Mouse (Mus musculus): ENCODE results near the gene Galnt18.
A peak's percentile ranks its signal among the peaks of the same experiment; 100 is the strongest.

Gene Galnt18

DNA sequence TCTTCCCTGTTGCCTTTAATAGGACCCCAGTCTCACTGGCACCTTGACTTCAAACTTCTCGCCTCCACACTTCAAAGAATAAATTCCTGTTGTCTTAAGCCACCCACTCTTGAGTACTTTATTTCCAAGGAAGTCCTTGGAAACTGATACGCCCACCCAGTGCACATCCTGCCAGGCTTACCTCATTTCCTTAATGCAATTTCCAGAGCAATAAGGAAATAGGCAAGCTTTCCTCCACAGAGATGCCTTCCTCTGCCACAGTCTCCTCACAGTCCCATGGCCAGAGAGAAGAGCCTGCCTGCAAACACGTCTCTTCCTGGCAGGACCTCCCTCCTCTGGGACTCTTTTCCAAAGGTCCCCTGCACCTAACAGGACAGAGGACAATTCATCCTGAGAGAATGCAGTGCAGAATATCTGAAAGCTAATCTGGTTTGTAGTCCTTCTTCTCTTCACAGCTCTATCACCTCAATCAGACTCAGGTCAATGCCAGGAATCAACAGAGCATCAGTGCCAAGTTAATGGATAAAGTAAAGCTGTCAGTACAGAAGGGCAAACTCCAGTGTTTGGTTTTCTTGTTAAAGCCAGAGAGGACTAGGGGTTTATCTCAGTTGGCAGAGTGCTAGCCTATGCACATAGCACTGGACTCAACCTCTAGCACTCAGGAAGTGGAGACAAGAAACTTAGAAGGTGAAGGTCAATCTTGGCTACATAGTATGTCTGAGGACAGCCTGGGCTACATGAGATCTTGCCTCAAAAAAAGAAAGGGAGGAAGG, 65.8 kb downstream of the Galnt18 start:
- DNase-seq (ENCODE audit: low spot score in 2 of 2), result no peak

DNA sequence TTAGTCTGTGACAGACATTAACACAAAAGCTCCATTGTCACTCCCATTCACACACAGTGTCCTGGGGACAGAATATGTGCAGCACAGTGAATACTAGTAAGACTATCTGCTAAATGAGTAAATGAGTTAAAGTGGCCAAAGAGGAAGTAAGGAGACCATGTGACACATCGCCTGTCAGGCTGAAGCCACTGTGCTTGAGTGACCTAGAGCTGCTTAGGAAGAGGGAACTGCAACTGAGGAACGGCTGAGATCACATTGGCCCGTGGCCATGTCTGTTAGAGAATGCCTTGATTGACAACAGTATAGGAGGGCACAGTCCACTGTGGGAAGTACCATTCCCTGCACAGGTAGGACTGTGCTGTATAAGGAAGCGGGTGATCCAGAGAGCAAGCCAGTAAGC, 67.0 kb downstream of the Galnt18 start:
- no peak for DNase-seq (ENCODE audit: low spot score in 2 of 2)

DNA sequence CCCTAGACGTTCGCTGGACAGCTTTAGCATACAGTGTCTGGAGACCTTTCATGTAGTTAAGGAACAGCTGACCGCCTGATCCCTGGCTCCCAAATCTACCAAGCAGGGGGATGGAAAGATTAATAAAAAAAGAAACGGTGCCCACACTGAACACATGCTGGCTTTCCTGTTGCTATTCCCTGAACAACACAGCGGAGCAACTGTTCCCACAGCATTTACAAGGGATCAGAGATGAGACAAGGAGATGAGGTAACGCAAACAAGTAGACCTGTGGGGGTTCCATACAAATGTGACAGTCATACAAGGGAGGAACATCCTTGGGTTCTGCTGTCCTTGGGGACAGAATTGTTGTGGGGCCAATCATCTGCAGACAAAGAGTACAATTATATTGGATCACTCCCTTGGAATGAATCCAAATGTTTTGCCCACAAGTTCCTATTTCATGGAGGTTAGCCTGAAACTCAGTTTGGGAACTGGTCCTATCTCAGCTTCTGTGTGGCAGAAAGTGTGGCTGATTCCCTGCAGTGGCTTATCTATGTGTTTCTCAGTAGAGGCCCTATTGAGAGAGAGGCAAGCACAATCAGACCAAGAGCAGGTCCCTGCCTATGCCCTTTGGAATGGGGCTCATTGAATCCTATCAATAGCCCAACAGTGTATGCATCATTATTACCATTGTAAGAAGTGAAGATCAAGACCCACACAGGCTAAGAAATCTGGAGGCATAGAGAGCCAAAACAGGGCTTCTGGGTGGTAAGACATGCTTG, 68.5 kb downstream of the Galnt18 start:
- no peak for DNase-seq (ENCODE audit: low spot score in 2 of 2)

DNA sequence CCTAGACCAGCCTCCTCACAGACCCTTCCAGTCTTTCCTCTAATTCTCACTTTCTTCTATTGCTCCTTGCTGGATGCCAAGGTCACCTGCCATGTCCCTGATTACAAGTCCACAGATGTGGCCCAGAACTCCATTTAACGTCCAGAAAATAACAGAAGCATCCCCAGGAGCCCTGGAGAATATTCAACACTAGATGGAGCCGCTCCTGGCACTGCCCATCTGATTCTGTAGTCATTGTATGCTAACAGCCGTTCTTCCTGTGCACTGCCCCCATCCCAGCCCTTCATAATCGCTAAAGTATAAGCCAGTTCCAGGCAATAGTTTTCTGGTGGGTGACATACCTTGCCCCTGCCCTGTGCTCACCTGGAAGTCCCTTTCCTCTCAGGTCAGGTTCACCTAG, 69.5 kb downstream of the Galnt18 start:
- no peak for DNase-seq (ENCODE audit: low spot score in 2 of 2)

DNA sequence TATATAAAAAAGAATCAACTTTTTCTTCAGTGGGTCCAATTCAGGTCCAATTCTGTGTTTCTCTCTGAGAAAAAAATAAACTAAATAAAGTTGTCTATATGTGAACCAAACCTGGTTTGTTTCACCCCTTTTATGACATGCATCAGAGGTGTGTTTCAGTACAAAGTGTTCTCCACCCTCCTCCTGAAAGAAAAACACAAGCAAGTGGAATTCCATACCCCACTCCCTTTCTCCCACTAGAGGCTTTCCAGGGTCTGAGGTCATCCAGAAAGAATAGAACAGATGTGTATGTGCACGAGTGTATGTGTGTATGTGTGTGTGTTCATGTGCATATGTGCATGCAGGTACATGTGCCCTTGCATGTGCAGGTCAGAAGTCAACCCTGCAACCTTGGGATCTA, 71.2 kb downstream of the Galnt18 start:
- DNase-seq (ENCODE audit: low spot score in 2 of 2), result no peak

DNA sequence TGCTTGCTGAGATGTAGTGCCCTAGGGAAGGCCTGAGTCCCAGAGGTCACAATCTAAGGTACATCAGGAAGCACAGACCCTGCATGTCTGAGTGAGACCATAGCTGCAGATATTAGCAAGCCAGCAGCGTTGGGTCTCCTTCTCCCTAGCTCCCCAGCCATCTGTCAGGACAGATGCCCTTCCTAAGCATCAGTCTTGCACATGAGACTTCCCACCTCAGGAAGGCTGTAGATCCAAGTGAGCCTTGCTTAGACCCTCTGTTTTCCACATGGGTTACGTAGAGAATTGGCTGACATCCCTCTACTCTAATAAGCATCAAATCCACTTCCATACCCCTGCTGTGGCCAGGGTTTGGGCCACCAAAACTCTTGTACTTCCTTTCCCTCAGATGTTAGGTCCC, 76.8 kb downstream of the Galnt18 start:
- DNase-seq (ENCODE audit: low spot score in 2 of 2), result no peak

DNA sequence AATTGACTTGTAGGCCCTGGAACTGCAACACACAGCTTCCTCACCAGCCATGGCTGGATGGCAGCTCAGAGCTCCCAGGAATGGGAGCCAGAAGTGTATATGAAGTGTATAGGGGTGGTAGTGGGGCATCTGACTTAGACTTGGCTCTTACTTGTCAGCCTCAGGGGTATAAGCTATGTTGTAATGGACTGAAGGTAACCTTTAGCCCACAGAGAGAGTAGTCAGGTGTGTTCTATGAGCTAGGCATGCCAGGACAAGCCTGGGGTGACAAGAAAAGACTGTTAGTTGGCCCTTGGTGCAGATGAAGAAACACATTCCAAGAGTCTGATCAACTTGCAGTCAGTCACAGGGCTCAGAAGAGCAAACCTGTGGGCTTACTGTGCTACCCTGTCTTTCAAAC, 78.0 kb downstream of the Galnt18 start:
- DNase-seq (ENCODE audit: low spot score in 2 of 2), result no peak

DNA sequence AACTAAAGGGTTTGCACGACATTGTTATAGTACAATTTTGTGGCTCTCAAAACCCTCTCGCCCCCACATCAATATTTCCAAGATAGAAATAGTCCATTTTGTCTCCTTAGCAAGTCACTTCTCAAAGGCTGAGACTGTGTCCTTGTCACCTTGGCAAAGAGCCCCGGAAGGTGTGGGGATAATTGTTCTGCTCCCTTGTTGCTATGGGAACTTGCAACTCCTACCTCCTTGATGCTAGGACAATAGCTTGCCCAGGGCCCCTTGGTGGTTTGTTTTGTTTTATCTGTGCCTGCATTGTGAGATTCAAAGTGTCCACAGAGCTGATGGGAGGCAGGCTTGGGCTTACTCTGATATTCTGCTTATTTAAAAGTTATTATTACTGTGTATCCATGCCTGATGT, 80.3 kb downstream of the Galnt18 start:
- no peak for DNase-seq (ENCODE audit: low spot score in 2 of 2)

DNA sequence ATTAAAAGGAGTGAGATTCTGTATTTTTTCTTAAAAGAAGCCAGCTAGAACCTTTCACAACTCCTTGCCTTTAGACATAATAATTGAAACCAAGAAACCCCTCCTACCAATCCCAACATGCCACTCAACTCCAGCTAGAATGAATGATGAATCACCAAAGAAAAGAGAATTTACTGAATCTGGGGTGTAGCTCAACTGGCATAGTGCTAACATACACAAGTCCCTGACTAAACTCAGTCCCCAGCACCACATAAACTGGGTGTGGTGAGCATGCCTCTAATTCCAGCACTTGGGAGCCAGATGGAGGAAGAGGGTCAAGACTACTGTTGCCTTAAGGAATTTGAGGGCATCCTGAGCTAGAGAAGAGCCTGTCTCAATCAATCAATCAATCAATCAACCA, 83.6 kb downstream of the Galnt18 start:
- DNase-seq (ENCODE audit: low spot score in 2 of 2), result no peak

DNA sequence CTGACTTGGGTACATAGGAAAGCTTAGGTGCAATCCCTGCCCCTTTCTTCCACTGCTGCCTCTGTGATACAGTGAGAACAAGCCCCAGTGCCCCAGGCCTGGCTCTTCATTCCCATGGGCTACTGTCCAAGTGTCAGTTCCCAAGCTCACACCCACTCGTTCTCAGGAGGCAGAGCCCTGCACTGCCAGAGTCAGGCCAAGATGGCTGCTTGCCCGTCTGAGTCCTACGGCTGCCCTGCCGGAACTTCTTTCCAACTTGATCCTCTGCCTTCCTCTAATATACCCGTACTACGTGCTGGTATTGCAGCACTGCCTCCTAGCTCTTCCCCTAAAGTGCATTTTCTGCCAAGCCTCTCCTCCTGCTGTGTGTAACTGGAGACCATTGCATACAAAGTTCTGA, 85.5 kb downstream of the Galnt18 start:
- DNase-seq (ENCODE audit: low spot score in 2 of 2), result no peak

DNA sequence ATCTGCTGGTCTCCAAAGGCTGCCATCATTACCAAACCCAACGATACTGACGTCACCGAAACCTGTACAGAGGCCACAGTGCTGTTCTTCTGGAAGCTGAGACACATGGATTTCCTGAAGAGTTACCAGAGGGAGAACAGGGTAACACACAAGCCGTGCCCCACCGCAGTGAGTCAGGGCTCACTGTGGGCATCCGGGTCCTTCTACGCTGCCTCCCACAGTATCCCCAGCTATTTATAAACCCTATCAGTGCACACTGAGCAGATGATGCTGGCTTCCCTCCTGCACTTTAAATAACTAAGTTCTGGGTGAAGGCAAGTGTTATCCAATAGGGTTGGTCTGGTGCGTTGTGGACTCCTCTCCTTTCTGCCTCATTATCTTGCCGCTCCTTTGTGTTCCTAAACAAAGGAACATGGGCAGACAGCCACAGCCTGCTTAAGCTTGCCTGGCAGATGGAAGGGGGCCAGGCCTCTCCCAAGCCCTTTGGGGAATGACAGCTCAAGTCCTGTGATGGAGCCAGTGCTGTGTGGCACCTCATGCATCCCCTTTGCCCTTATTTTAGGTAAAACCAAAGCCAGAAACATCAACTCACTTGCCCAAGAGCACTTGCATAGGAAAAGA, 87.0 kb downstream of the Galnt18 start:
- DNase-seq (ENCODE audit: low spot score in 2 of 2), result peak; percentile 48 to 61

DNA sequence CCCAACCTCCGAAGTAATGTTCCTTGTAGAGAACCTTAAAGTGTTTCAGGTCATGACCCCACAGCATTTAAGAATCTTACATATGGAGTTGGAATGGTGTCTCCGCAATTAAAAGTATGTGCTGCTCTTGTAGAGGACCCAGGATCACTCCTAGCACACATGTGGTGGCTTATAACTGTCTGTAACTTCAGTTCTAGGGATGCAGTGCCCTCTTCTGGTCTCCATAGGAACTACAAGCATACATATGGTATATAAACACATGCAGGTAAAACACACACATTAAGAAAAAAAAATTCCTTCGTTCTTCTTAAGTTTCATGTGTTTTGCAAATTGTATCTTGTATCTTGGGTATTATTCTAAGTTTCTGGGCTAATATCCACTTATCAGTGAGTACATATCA, 99.7 kb downstream of the Galnt18 start:
- no peak for DNase-seq (ENCODE audit: low spot score in 2 of 2)

DNA sequence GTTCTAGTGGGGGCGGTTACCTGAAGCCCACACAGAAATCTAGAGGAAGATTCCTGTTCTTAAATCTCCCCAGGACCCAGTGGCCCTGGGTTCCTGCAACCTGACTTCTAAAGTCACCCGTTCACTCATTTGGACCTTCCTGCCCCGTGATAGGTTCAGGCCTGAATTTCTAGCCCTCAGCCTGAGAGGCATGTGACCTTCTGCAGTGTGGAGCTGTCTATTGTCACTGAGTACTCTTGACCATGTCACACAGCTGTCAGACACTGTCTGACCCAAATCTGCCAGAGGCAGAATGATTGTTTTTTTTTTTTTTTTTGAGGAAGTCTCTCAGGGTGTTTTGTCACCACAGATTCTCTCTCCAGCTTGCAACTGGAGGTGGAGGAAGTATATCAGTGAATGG, 103.3 kb downstream of the Galnt18 start:
- DNase-seq (ENCODE audit: low spot score in 2 of 2), result no peak

DNA sequence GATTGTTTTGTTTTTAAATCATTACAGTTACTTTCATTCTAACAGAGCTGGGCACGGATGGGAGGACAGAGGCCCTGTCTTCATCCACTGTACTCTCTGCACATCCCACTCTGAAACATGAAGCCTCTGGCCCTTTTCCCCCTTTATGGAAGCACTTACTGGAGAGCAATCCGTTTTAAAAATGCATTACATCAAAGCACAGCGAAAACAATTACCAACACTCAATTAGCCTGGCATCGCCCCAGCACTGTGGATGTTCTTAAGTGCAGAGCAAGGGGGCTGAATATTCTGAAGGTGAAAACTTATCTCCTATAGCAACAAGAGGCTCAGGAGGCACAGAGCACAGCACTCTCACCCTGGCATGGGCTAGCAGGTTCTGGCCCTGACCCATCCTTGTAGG, 107.3 kb downstream of the Galnt18 start:
- no peak for DNase-seq (ENCODE audit: low spot score in 2 of 2)

DNA sequence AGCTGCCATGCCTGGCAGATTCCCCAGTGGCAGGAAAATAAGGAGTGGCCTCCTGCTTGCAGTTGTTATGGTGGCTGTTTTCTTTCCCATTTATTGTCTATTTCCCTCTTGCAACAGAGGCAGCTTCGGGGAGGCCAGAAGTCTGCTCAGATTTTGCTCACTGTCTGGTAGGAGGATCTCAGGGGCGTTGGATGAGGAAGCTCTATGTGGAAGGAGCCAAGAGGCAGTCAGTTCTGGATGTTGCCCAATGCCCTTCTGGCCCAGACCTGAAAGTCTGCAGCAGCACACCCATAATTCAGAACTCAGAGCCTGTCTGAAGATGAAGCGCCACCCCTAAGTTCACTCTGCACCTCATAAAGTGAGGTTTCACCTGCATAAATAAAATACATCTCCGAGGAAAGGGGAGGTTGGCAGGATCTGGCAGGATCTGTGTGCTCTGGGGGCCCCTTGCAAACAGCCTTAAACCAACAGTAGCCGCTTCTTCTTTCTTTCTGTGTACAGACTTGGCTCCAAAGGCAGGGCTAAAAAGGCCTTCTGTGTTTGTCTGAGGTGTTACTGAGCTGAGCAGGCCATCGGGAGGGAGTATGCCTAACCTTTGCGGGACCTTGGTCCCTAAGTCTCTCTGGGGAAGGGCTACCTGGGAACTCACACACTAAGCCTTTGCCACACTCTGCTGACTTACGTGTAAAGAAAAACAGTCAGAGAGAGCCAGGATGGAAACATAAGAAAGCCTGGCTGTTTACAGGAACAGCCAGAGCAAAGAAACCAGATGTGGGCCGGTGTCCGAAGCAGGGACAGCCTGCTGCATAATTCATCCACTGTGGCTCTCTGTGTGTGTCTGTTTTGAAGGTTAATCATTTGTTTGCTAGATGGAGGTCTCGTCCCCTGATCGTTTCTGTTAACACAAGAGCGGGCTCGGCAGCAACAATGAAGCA, 116.4 kb downstream of the Galnt18 start:
- peak in 1 of 2 experiments; percentile 28 for DNase-seq (ENCODE audit: low spot score in 2 of 2)

DNA sequence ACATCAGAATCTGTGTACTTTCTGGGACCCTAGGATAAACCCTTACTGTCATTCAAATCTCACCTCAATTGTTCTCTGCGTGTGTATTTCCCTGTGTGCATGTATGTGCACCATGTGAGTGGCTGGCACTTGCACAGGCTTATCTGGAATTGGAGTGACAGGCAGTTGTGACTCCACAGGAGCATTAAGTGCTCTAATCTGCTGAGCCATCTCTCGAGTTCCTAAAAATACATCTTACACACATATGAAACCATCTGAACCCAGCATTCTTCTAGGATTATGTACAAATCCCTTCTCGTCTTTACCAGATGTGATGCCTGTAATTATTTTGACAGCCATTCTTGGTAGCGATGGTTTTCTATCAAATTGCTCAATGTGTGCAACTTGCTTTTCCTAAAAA, 121.2 kb downstream of the Galnt18 start:
- no peak for DNase-seq (ENCODE audit: low spot score in 2 of 2)

DNA sequence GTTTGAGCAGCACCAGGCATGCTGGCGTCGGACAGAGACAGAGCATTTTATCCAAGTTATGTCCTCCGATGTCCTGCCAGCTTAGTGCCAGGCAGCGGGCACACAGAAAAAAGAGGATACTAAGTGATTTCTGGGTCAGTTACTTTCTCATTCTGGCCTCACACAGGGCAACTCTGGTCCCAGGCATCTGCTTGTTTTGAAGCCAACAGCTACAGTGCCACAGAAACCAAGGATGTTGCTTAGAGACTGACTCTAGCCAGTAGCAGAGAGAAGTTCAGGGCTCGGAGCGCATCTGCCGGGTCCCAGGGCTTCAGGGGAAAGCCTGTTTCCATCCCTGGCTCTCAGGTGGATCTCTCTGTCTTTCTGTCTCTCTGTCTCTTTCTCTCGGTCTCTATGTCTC, 124.8 kb downstream of the Galnt18 start:
- DNase-seq (ENCODE audit: low spot score in 2 of 2), result no peak

DNA sequence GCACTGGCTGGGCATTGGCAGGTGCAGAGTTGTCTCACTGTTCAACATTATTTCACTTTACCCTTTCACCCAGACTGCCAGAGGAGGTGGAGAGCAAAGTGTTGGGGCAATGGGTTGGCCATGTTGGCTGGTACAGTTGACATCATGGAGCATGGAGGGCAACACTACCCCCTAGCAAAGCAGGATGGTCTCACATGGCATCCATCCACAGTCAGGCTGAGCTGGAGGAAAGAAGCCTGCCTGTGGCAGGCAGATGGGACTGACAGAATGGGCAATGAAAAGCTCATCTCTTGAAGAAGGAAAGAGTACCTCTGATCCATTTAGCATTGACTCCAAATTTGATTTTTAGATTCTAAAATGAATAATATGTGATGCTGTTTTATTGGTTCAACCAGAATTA, 125.3 kb downstream of the Galnt18 start:
- no peak for DNase-seq (ENCODE audit: low spot score in 2 of 2)

DNA sequence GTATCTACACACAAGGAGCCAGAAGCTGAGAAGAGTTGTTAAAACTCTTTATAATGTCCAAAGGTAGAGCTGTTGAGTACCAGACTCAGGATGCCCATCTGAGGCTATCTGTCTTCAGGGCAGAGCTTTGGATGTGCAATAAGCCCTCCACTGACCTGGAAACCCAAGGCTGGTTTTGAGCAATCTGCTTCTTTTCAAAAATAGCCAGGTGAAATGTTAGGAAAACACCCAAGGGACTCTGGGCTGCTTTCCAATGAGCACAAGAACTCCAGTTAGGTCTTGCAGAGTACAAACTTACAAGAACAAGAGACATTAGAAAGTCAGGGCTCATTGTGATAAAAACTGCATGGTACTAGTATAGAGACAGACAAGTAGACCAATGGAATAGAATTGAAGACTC, 135.4 kb downstream of the Galnt18 start:
- DNase-seq (ENCODE audit: low spot score in 2 of 2), result no peak

DNA sequence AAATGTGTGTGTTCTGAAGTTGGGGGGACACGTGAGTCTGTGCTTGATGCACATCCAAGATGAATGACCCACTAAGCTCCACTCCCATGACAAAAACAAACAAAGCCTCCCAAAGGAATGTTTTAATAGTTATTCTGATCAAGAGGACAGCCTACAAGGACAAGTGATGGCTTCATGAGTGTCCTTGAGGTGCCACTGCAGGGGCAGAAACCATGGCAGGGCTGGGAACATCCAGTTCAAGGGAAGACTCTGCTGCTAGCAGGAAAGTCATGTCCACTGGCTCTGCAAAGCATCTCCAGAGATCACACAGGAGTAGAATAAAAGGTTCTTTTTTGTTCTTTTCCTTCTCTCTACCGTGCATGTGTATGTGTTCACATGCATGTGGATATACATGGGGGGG, 140.9 kb downstream of the Galnt18 start:
- no peak for DNase-seq (ENCODE audit: low spot score in 2 of 2)

DNA sequence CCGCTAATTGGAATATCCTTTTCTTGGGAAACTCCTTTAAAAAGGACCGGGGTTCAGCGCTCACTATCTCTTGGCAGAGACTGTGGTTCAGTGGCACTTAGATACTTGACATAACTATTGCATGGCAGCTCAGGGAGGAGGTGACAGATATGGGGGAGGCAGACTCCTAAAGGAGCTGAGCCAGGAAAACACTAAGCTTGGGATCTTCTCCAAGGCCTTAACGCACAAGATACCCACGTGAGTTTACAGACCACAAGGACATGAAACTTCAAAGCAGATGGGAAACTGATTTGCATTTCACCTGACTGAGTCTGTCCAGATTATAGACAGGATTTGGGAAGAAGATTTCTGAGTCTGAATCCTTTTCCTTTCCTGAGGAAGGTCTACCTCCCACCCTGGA, 141.3 kb downstream of the Galnt18 start:
- peak; percentile 16 to 61 for DNase-seq (ENCODE audit: low spot score in 2 of 2)

Data from left cerebral cortex, adult 9 months (tissue).